In genomic region chr6:83058725-83059124, GRCm38 (mm10) we compare ENCODE assay signal across 28 mouse cellular contexts. TPM values are rescaled to one million over a fixed set of nuclear protein-coding genes. Genes with fewer than 3 reads are reported as not detected.
DNase-seq lines count a peak whose midpoint lies in the region; ATAC-seq and TF ChIP-seq lines count a peak whose summit lies in the region.
"Had no signal": no experiment of that assay in that cellular context is flagged by ENCODE, and none has a peak within 500 bp of the region (broad histone marks: within the 10 kb centered on the region; RNA-seq: fewer than 3 reads in every experiment).

No protein-coding gene starts in this region.

- no peak overlapping the region for H3K4me3 ChIP-seq in kidney, postnatal 0 days (replicated peaks; ENCODE audit: low read depth, low read length)
- no peak overlapping the region for H3K4me3 ChIP-seq in kidney, adult 2 months (ENCODE audit: insufficient read depth, low read depth, low read length)
- H3K4me3 ChIP-seq in intestine, embryonic 15.5 days (replicated peaks) = peak overlapping the region; percentile 31
- peak overlapping the region; percentile 33 to 39; a peak in 2 of 4 replicates for H3K4me3 ChIP-seq in liver, embryonic 14.5 days (ENCODE audit: insufficient read depth in 1 of 2, low read depth in 2 of 2, low read length in 2 of 2)
- H3K4me3 ChIP-seq in stomach, embryonic 15.5 days (replicated peaks) = 0 out of 2 replicates have a peak overlapping the region, but pooled peaks have one; percentile 22
- H3K4me3 ChIP-seq: embryonic facial prominence, embryonic 10.5 days; forebrain, embryonic 13.5 days; layer of hippocampus, adult 2 months; limb, embryonic 15.5 days had no signal

- no peak for TF ChIP-seq CTCF in kidney, postnatal 0 days (IDR thresholded peaks at IDR 0.05; ENCODE audit: low read depth)
- TF ChIP-seq CTCF in kidney, adult 2 months (conservative IDR thresholded peaks at IDR 0.05; ENCODE audit: insufficient read depth, insufficient read length, low read depth, low read length) = no peak
- TF ChIP-seq CTCF in liver, embryonic 14.5 days (IDR thresholded peaks at IDR 0.05; ENCODE audit: low read depth) = no peak

- H3K9ac ChIP-seq in kidney, postnatal 0 days (ENCODE audit: low read depth, low read length) = peak overlapping the region; percentile 35; the same call in 1 of the 2 replicates
- peak overlapping the region; percentile 23; the same call in 1 of the 2 replicates for H3K9ac ChIP-seq in intestine, embryonic 15.5 days
- H3K9ac ChIP-seq in liver, embryonic 14.5 days (replicated peaks) = no peak overlapping the region
- H3K9ac ChIP-seq in stomach, embryonic 15.5 days = no peak overlapping the region
- H3K9ac ChIP-seq: forebrain, embryonic 13.5 days; limb, embryonic 15.5 days had no signal

- H3K36me3 ChIP-seq in kidney, postnatal 0 days (ENCODE audit: insufficient read depth, low read length) = peaks cover 10% of the 10 kb centered on the region; the same call in 1 of the 2 replicates
- no peaks in the 10 kb centered on the region for H3K36me3 ChIP-seq in kidney, adult 2 months (ENCODE audit: control insufficient read depth, insufficient read depth, low read length)
- peaks cover 9% of the 10 kb centered on the region; the same call in 1 of the 2 replicates for H3K36me3 ChIP-seq in intestine, embryonic 15.5 days
- peaks cover 23% of the 10 kb centered on the region for H3K36me3 ChIP-seq in liver, embryonic 14.5 days (replicated peaks; ENCODE audit: control insufficient read depth, insufficient read depth, low read depth)
- peaks cover 7% of the 10 kb centered on the region for H3K36me3 ChIP-seq in stomach, embryonic 15.5 days

- no peak for ATAC-seq in kidney, postnatal 0 days (replicated peaks; ENCODE audit: low FRiP score, low read depth)
- no peak for ATAC-seq in intestine, embryonic 15.5 days
- no peak for ATAC-seq in liver, embryonic 14.5 days (ENCODE audit: insufficient read depth)
- ATAC-seq in stomach, embryonic 15.5 days (ENCODE audit: insufficient read depth, low FRiP score, low read depth) = no peak
- ATAC-seq: activated CD4-positive, CD25-positive, alpha-beta regulatory T cell, adult 4 months; forebrain, embryonic 13.5 days had no signal

- peak overlapping the region; percentile 72 for H3K27ac ChIP-seq in kidney, postnatal 0 days
- H3K27ac ChIP-seq in kidney, adult 2 months (ENCODE audit: insufficient read depth, low read depth, low read length) = no peak overlapping the region
- H3K27ac ChIP-seq in intestine, embryonic 15.5 days = peak overlapping the region; percentile 72
- H3K27ac ChIP-seq in liver, embryonic 14.5 days = no peak overlapping the region
- no peak overlapping the region for H3K27ac ChIP-seq in stomach, embryonic 15.5 days
- H3K27ac ChIP-seq: embryonic facial prominence, embryonic 10.5 days; forebrain, embryonic 13.5 days; layer of hippocampus, adult 2 months; limb, embryonic 15.5 days had no signal

- 87% methylated on average over 2 of the region's 2 CpGs for WGBS in kidney, postnatal 0 days
- 81% methylated on average over 2 of the region's 2 CpGs for WGBS in kidney, adult 2 months
- 84% methylated on average over 2 of the region's 2 CpGs for WGBS in intestine, embryonic 15.5 days
- 81% methylated on average over 2 of the region's 2 CpGs for WGBS in liver, embryonic 14.5 days (ENCODE audit: insufficient replicate concordance)
- 87% methylated on average over 2 of the region's 2 CpGs for WGBS in stomach, embryonic 15.5 days

- TF ChIP-seq EP300 in liver, embryonic 14.5 days (IDR thresholded peaks at IDR 0.05; ENCODE audit: low read depth) = no peak

- peaks cover 10% of the 10 kb centered on the region; the same call in 1 of the 2 replicates for H3K4me1 ChIP-seq in kidney, postnatal 0 days (replicated peaks; ENCODE audit: insufficient read depth, low read length)
- peaks cover 5% of the 10 kb centered on the region; the same call in 1 of the 2 replicates for H3K4me1 ChIP-seq in kidney, adult 2 months (ENCODE audit: control insufficient read depth, insufficient read depth, low read length)
- H3K4me1 ChIP-seq in intestine, embryonic 15.5 days (replicated peaks) = peaks cover 14% of the 10 kb centered on the region
- peaks cover 7 to 11% of the 10 kb centered on the region in 2 experiments for H3K4me1 ChIP-seq in liver, embryonic 14.5 days (replicated peaks; ENCODE audit: control insufficient read depth in 2 of 2, insufficient read depth in 2 of 2, low read length in 1 of 2)
- H3K4me1 ChIP-seq in stomach, embryonic 15.5 days = peaks cover 10% of the 10 kb centered on the region

- no peaks in the 10 kb centered on the region for H3K9me3 ChIP-seq in kidney, postnatal 0 days (replicated peaks; ENCODE audit: low read length)
- no peaks in the 10 kb centered on the region for H3K9me3 ChIP-seq in intestine, embryonic 15.5 days
- no peaks in the 10 kb centered on the region for H3K9me3 ChIP-seq in liver, embryonic 14.5 days (ENCODE audit: control insufficient read depth, low read length)
- H3K9me3 ChIP-seq in stomach, embryonic 15.5 days = no peaks in the 10 kb centered on the region
- H3K9me3 ChIP-seq: embryonic facial prominence, embryonic 10.5 days; forebrain, embryonic 13.5 days; limb, embryonic 15.5 days had no signal

- peaks cover 11% of the 10 kb centered on the region; the same call in 1 of the 2 replicates for H3K27me3 ChIP-seq in kidney, postnatal 0 days (ENCODE audit: insufficient read depth, low read length)
- H3K27me3 ChIP-seq in kidney, adult 2 months (replicated peaks; ENCODE audit: control insufficient read depth, insufficient read depth, low read length) = no peaks in the 10 kb centered on the region
- peaks cover 22% of the 10 kb centered on the region for H3K27me3 ChIP-seq in intestine, embryonic 15.5 days (replicated peaks)
- H3K27me3 ChIP-seq in liver, embryonic 14.5 days (ENCODE audit: control insufficient read depth, insufficient read depth, low read length) = peaks cover 11% of the 10 kb centered on the region
- peaks cover 27% of the 10 kb centered on the region for H3K27me3 ChIP-seq in stomach, embryonic 15.5 days (replicated peaks)

- TF ChIP-seq POLR2A in kidney, adult 2 months (IDR thresholded peaks at IDR 0.05; ENCODE audit: low read depth, low read length) = no peak

- H3K4me2 ChIP-seq in kidney, postnatal 0 days (ENCODE audit: low read length) = peak overlapping the region; percentile 35; the same call in 1 of the 2 replicates
- peak overlapping the region; percentile 50 for H3K4me2 ChIP-seq in intestine, embryonic 15.5 days (replicated peaks)
- H3K4me2 ChIP-seq in liver, embryonic 14.5 days (ENCODE audit: low read depth) = peak overlapping the region; percentile 45
- peak overlapping the region; percentile 35; the same call in 1 of the 2 replicates for H3K4me2 ChIP-seq in stomach, embryonic 15.5 days
- H3K4me2 ChIP-seq: forebrain, embryonic 13.5 days; limb, embryonic 15.5 days had no signal

- no peak for DNase-seq in kidney, postnatal 0 days (ENCODE audit: low spot score)
- no peak for DNase-seq in kidney, adult 2 months
- no peak for DNase-seq in liver, embryonic 14.5 days (ENCODE audit: low read depth in 3 of 3, low spot score in 3 of 3)
- DNase-seq in cerebellum, postnatal 25 days = no peak
- no peak for DNase-seq in lung, postnatal 4 days
- DNase-seq in gastrocnemius, adult 8-10 months (ENCODE audit: low spot score in 2 of 2) = no peak
- DNase-seq: adrenal gland, postnatal 10 days; cerebellum, adult 11-12 months; gastrocnemius, postnatal 14 days; heart, adult 18-20 months; kidney, postnatal 14 days; layer of hippocampus, postnatal 36 days; lung, postnatal 14 days; retina, postnatal 1 day; right cerebral cortex, postnatal 4 days; thymus, adult 18-20 months had no signal

RNA-seq across cellular contexts. Expression of gene Dqx1, which starts 1.1 kb away (rescaled TPM):
- polyA plus RNA-seq in kidney, postnatal 0 days (2015; fragmentation: Nextera tagmentation; extraction: Ambion mirVana) = 5.8 and 7.0 TPM in 2 replicates
- 8.8 and 11.0 TPM in 2 replicates for polyA plus RNA-seq in kidney, adult 2 months (2012; rRNA removed)
- polyA plus RNA-seq in intestine, embryonic 15.5 days (2015; fragmentation: Nextera tagmentation; extraction: Ambion mirVana) = 14.0 and 14.9 TPM in 2 replicates
- polyA plus RNA-seq in liver, embryonic 14.5 days (2012; rRNA removed) = 7.7 and 7.8 TPM in 2 replicates
- 2.9 and 3.1 TPM in 2 replicates for polyA plus RNA-seq in liver, embryonic 14.5 days (2014; fragmentation: Nextera tagmentation; extraction: Ambion mirVana)
- 5.4 and 7.1 TPM in 2 replicates for polyA plus RNA-seq in stomach, embryonic 15.5 days (2015; fragmentation: Nextera tagmentation; extraction: Ambion mirVana)
- under 1 TPM; 0.24 to 0.52 (median 0.33) TPM for total RNA-seq in gastrocnemius, adult 8-10 months (2022)
- total RNA-seq: common myeloid progenitor, adult 5-6 weeks had no signal

RNA-seq across cellular contexts. Expression of gene Htra2, which starts 3.7 kb away (rescaled TPM):
- polyA plus RNA-seq in kidney, postnatal 0 days (2015; fragmentation: Nextera tagmentation; extraction: Ambion mirVana) = 68.5 and 70.4 TPM in 2 replicates
- 39.6 and 40.2 TPM in 2 replicates for polyA plus RNA-seq in kidney, adult 2 months (2012; rRNA removed)
- polyA plus RNA-seq in intestine, embryonic 15.5 days (2015; fragmentation: Nextera tagmentation; extraction: Ambion mirVana) = 72.2 and 86.5 TPM in 2 replicates
- polyA plus RNA-seq in liver, embryonic 14.5 days (2012; rRNA removed) = 75.7 and 80.9 TPM in 2 replicates
- polyA plus RNA-seq in liver, embryonic 14.5 days (2014; fragmentation: Nextera tagmentation; extraction: Ambion mirVana) = 54.3 and 54.9 TPM in 2 replicates
- polyA plus RNA-seq in stomach, embryonic 15.5 days (2015; fragmentation: Nextera tagmentation; extraction: Ambion mirVana) = 86.6 and 94.1 TPM in 2 replicates
- total RNA-seq in gastrocnemius, adult 8-10 months (2022) = 10 to 100 TPM; 16.6 to 16.9 (median 16.7) TPM

RNA-seq across cellular contexts. Expression of gene Aup1, which starts 4.4 kb away (rescaled TPM):
- 194 and 210 TPM in 2 replicates for polyA plus RNA-seq in kidney, postnatal 0 days (2015; fragmentation: Nextera tagmentation; extraction: Ambion mirVana)
- polyA plus RNA-seq in kidney, adult 2 months (2012; rRNA removed) = 442 and 596 TPM in 2 replicates
- polyA plus RNA-seq in intestine, embryonic 15.5 days (2015; fragmentation: Nextera tagmentation; extraction: Ambion mirVana) = 212 and 228 TPM in 2 replicates
- polyA plus RNA-seq in liver, embryonic 14.5 days (2012; rRNA removed) = 172 and 269 TPM in 2 replicates
- 128 and 136 TPM in 2 replicates for polyA plus RNA-seq in liver, embryonic 14.5 days (2014; fragmentation: Nextera tagmentation; extraction: Ambion mirVana)
- 211 and 212 TPM in 2 replicates for polyA plus RNA-seq in stomach, embryonic 15.5 days (2015; fragmentation: Nextera tagmentation; extraction: Ambion mirVana)
- total RNA-seq in gastrocnemius, adult 8-10 months (2022) = 100 to 1,000 TPM in 2 of 4 experiments, 10 to 100 TPM in 2; 91.1 to 109 (median 102) TPM

RNA-seq across cellular contexts. Expression of gene Tlx2, which starts 11.4 kb away (rescaled TPM):
- 0.12 TPM in 1 of 2 replicates, not detected in the other for polyA plus RNA-seq in kidney, postnatal 0 days (2015; fragmentation: Nextera tagmentation; extraction: Ambion mirVana)
- 0.34 and 0.36 TPM in 2 replicates for polyA plus RNA-seq in kidney, adult 2 months (2012; rRNA removed)
- 18.1 and 22.5 TPM in 2 replicates for polyA plus RNA-seq in intestine, embryonic 15.5 days (2015; fragmentation: Nextera tagmentation; extraction: Ambion mirVana)
- 0.05 TPM in 1 of 2 replicates, not detected in the other for polyA plus RNA-seq in liver, embryonic 14.5 days (2012; rRNA removed)
- not detected in 2 replicates for polyA plus RNA-seq in liver, embryonic 14.5 days (2014; fragmentation: Nextera tagmentation; extraction: Ambion mirVana)
- polyA plus RNA-seq in stomach, embryonic 15.5 days (2015; fragmentation: Nextera tagmentation; extraction: Ambion mirVana) = 7.5 and 9.3 TPM in 2 replicates
- total RNA-seq in gastrocnemius, adult 8-10 months (2022) = not detected
- total RNA-seq: common myeloid progenitor, adult 5-6 weeks; gastrocnemius, postnatal 14 days; heart, adult 18-20 months; hematopoietic stem cell, adult 5-6 weeks; layer of hippocampus, adult 2 months; layer of hippocampus, postnatal 36 days; left cerebral cortex, postnatal 14 days; megakaryocyte-erythroid progenitor cell, adult 5-6 weeks; midbrain, postnatal 0 days had no signal
- polyA plus RNA-seq: activated CD4-positive, CD25-positive, alpha-beta regulatory T cell, adult 4 months; forebrain, embryonic 13.5 days; limb, embryonic 15.5 days; midbrain, postnatal 0 days had no signal

RNA-seq across cellular contexts. Expression of gene Pcgf1, which starts 18.9 kb away (rescaled TPM):
- polyA plus RNA-seq in kidney, postnatal 0 days (2015; fragmentation: Nextera tagmentation; extraction: Ambion mirVana) = 28.0 and 29.7 TPM in 2 replicates
- polyA plus RNA-seq in kidney, adult 2 months (2012; rRNA removed) = 18.6 and 20.5 TPM in 2 replicates
- polyA plus RNA-seq in intestine, embryonic 15.5 days (2015; fragmentation: Nextera tagmentation; extraction: Ambion mirVana) = 29.4 and 31.5 TPM in 2 replicates
- polyA plus RNA-seq in liver, embryonic 14.5 days (2012; rRNA removed) = 16.5 and 21.0 TPM in 2 replicates
- polyA plus RNA-seq in liver, embryonic 14.5 days (2014; fragmentation: Nextera tagmentation; extraction: Ambion mirVana) = 15.0 and 19.7 TPM in 2 replicates
- 29.6 and 34.6 TPM in 2 replicates for polyA plus RNA-seq in stomach, embryonic 15.5 days (2015; fragmentation: Nextera tagmentation; extraction: Ambion mirVana)
- 1 to 10 TPM; 6.2 to 9.4 (median 7.5) TPM for total RNA-seq in gastrocnemius, adult 8-10 months (2022)

Comparison
In these comparisons a context has a peak if more than half of its experiments do, and no peak if none do; other contexts are left out.
1. H3K27ac ChIP-seq: peak in kidney, postnatal 0 days (single experiment) and intestine, embryonic 15.5 days (single experiment); none in kidney, adult 2 months (single experiment), liver, embryonic 14.5 days (single experiment) and stomach, embryonic 15.5 days (single experiment).
2. H3K4me3 ChIP-seq: peak in intestine, embryonic 15.5 days (single experiment), liver, embryonic 14.5 days (2 of 2) and stomach, embryonic 15.5 days (single experiment); none in kidney, postnatal 0 days (single experiment) and kidney, adult 2 months (single experiment).
3. H3K9ac ChIP-seq: peak in kidney, postnatal 0 days (single experiment) and intestine, embryonic 15.5 days (single experiment); none in liver, embryonic 14.5 days (single experiment) and stomach, embryonic 15.5 days (single experiment).
4. Peak in every context shown above with its lines, with median percentiles within 50 percentile points of each other: H3K4me2 ChIP-seq.